Mouse (Mus musculus): ENCODE results near the gene Gfpt1. TPM values are rescaled to one million over a fixed set of nuclear protein-coding genes. Genes with fewer than 3 reads are reported as not detected.

Gene Gfpt1
- polyA plus RNA-seq, 1 experiment from 2014 or later: 18.0 TPM

Other genes starting within 250 kb of the Gfpt1 start
- gene Anxa4, start 249.3 kb upstream of the Gfpt1 start, polyA plus RNA-seq (2014; fragmentation: Nextera tagmentation; extraction: Ambion mirVana): 6.2 and 6.9 TPM in 2 replicates
- gene Aak1, start 193.3 kb upstream of the Gfpt1 start, polyA plus RNA-seq (2014; fragmentation: Nextera tagmentation; extraction: Ambion mirVana): 23.8 and 27.1 TPM in 2 replicates
- 83.2 and 91.5 TPM in 2 replicates for gene Nfu1, start 33.6 kb upstream of the Gfpt1 start, polyA plus RNA-seq (2014; fragmentation: Nextera tagmentation; extraction: Ambion mirVana)
- gene D6Ertd527e, start 61.9 kb downstream of the Gfpt1 start, polyA plus RNA-seq (2014; fragmentation: Nextera tagmentation; extraction: Ambion mirVana): 0.11 and 0.17 TPM in 2 replicates

Data from neural tube, embryonic 11.5 days (tissue).